Mouse (Mus musculus): Measurements from ENCODE around the gene Rdh16f1. TPM values are rescaled to one million over a fixed set of nuclear protein-coding genes. Genes with fewer than 3 reads are reported as not detected.
A peak's percentile ranks its signal among the peaks of the same experiment; 100 is the strongest.

The Rdh16f1 gene
- polyA plus RNA-seq, 1 experiment = not detected

DNA sequence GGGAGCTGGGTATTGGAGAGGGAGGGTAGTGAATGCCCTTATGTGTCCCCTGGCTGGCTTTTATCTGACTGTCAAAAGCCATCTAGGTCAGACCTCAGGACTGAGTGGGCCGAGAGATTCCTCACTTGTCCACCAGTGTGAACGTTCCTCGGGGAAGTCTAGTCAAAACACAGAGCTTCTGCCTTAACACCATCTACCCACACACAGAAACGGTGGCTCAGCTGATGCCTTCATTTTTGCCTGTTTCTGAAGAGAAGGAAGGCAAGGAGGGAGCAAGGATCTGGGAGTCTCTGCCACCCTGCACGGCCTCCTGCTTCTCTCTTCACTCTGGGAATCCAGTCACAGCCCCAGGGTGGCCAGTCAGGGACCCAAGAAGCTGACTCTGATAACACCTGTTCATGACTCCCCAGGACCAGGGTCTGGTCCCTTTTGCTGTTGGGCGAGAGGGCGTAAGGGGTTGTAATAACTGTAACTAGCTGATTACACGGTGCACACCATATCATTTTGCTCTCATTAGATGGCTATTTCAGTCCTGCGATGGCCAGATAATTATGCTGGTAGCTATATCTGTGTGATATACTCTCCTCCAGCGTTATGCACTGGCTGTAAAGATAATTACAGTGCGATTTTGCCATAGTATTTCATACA, 29.2 kb upstream of the Rdh16f1 start:
- TF ChIP-seq CTCF (IDR thresholded peaks at IDR 0.05; ENCODE audit: control insufficient read depth, insufficient read depth, low read length) = no peak
- TF ChIP-seq POLR2A (IDR thresholded peaks at IDR 0.05; ENCODE audit: borderline replicate concordance, control insufficient read depth, low read depth, low read length) = no peak
- peaks cover 3% of the 10 kb centered on the region; the same call in 1 of the 2 replicates for H3K4me1 ChIP-seq (ENCODE audit: control insufficient read depth, insufficient read depth, low read length)
- 68% methylated on average over 11 of the region's 11 CpGs for WGBS

GRCm38 (mm10) chr10:127730933-127731310, 28.7 kb upstream of the Rdh16f1 start:
- peak overlapping the region; percentile 34 for H3K27ac ChIP-seq (ENCODE audit: control insufficient read depth, insufficient read depth, low read depth, low read length, poor library complexity)
- no peak for TF ChIP-seq POLR2A (IDR thresholded peaks at IDR 0.05; ENCODE audit: borderline replicate concordance, control insufficient read depth, low read depth, low read length)
- no peak for TF ChIP-seq CTCF (IDR thresholded peaks at IDR 0.05; ENCODE audit: control insufficient read depth, insufficient read depth, low read length)
- WGBS = 61% methylated on average over 9 of the region's 9 CpGs
- no peak overlapping the region for H3K4me3 ChIP-seq (replicated peaks; ENCODE audit: control insufficient read depth, low read depth, low read length)
- peaks cover 3% of the 10 kb centered on the region; the same call in 1 of the 2 replicates for H3K4me1 ChIP-seq (ENCODE audit: control insufficient read depth, insufficient read depth, low read length)

More for the DNA sequence above, 29.2 kb upstream of the Rdh16f1 start:
- Histone ChIP-seq H3K27ac (ENCODE audit: control insufficient read depth, insufficient read depth, low read depth, low read length, poor library complexity) (peak overlapping the region; percentile 30), H3K4me3 (replicated peaks; ENCODE audit: control insufficient read depth, low read depth, low read length) (no peak overlapping the region)

GRCm38 (mm10) chr10:127731397-127731796, 28.2 kb upstream of the Rdh16f1 start:
- H3K4me1 ChIP-seq (ENCODE audit: control insufficient read depth, insufficient read depth, low read length) = peaks cover 3% of the 10 kb centered on the region; the same call in 1 of the 2 replicates
- WGBS = 19% methylated on average over 5 of the region's 5 CpGs
- H3K4me3 ChIP-seq (replicated peaks; ENCODE audit: control insufficient read depth, low read depth, low read length) = no peak overlapping the region
- TF ChIP-seq CTCF (IDR thresholded peaks at IDR 0.05; ENCODE audit: control insufficient read depth, insufficient read depth, low read length) (no peak), POLR2A (IDR thresholded peaks at IDR 0.05; ENCODE audit: borderline replicate concordance, control insufficient read depth, low read depth, low read length) (no peak)
- peak overlapping the region; percentile 34; the same call in 1 of the 2 replicates for H3K27ac ChIP-seq (ENCODE audit: control insufficient read depth, insufficient read depth, low read depth, low read length, poor library complexity)

DNA sequence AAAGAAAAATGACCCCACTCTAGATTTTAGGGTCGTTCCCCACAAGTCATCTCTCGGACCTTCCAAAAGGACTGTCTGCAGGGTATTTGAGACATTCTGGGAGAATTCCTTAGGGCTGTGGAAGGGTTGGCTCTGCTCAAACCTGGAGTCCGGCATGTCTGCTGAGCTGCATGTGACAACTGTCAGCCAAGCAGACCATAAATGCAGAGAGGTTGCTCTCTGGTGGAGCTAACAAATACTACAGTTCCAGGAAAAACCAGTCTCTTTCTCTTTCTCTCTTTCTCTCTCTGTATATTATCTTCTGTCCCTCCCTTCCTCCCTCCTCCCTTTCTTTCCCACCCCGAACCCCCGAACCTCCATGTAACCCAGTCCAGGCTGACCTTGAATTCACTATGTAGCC, 25.2 kb upstream of the Rdh16f1 start:
- Histone ChIP-seq H3K4me3 (replicated peaks; ENCODE audit: control insufficient read depth, low read depth, low read length) (no peak overlapping the region), H3K27ac (ENCODE audit: control insufficient read depth, insufficient read depth, low read depth, low read length, poor library complexity) (no peak overlapping the region), H3K4me1 (ENCODE audit: control insufficient read depth, insufficient read depth, low read length) (peaks cover 6% of the 10 kb centered on the region)
- TF ChIP-seq CTCF (IDR thresholded peaks at IDR 0.05; ENCODE audit: control insufficient read depth, insufficient read depth, low read length) = no peak
- no peak for TF ChIP-seq POLR2A (IDR thresholded peaks at IDR 0.05; ENCODE audit: borderline replicate concordance, control insufficient read depth, low read depth, low read length)
- 51% methylated on average over 5 of the region's 5 CpGs for WGBS

DNA sequence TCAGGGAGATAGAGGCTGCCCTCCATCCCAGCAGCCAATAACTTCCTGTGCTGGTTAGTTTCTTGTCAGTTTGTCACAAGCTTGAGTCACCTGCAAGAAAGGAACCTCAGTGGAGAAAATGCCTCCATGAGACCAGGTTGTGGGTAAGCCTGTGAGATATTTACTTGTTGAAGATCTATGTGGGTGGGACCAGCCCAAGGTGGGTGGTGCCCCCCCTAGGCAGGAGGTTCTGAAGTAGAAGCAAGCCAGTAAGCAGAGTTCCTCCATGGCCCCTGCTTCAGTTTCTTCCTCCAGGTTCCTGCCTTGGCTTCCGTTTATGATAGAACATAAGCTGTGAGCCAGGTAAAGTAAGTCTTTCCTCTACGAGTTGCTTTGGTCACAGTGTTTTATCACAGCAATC, 23.3 kb upstream of the Rdh16f1 start:
- no peak overlapping the region for H3K4me3 ChIP-seq (replicated peaks; ENCODE audit: control insufficient read depth, low read depth, low read length)
- H3K27ac ChIP-seq (ENCODE audit: control insufficient read depth, insufficient read depth, low read depth, low read length, poor library complexity) = peak overlapping the region; percentile 81; the same call in 1 of the 2 replicates
- H3K4me1 ChIP-seq (ENCODE audit: control insufficient read depth, insufficient read depth, low read length) = peaks cover 4% of the 10 kb centered on the region
- TF ChIP-seq CTCF (IDR thresholded peaks at IDR 0.05; ENCODE audit: control insufficient read depth, insufficient read depth, low read length) (no peak), POLR2A (IDR thresholded peaks at IDR 0.05; ENCODE audit: borderline replicate concordance, control insufficient read depth, low read depth, low read length) (no peak)
- 22% methylated on average over 2 of the region's 2 CpGs for WGBS

GRCm38 (mm10) chr10:127736916-127737315, 22.7 kb upstream of the Rdh16f1 start:
- TF ChIP-seq CTCF (IDR thresholded peaks at IDR 0.05; ENCODE audit: control insufficient read depth, insufficient read depth, low read length) (no peak), POLR2A (IDR thresholded peaks at IDR 0.05; ENCODE audit: borderline replicate concordance, control insufficient read depth, low read depth, low read length) (no peak)
- H3K4me1 ChIP-seq (ENCODE audit: control insufficient read depth, insufficient read depth, low read length) = peaks cover 3% of the 10 kb centered on the region
- WGBS = 14% methylated on average over 4 of the region's 4 CpGs
- H3K27ac ChIP-seq (ENCODE audit: control insufficient read depth, insufficient read depth, low read depth, low read length, poor library complexity) = peak overlapping the region; percentile 81
- no peak overlapping the region for H3K4me3 ChIP-seq (replicated peaks; ENCODE audit: control insufficient read depth, low read depth, low read length)

GRCm38 (mm10) chr10:127737552-127737951, 22.0 kb upstream of the Rdh16f1 start:
- TF ChIP-seq POLR2A (IDR thresholded peaks at IDR 0.05; ENCODE audit: borderline replicate concordance, control insufficient read depth, low read depth, low read length) = no peak
- no peak for TF ChIP-seq CTCF (IDR thresholded peaks at IDR 0.05; ENCODE audit: control insufficient read depth, insufficient read depth, low read length)
- Histone ChIP-seq H3K4me3 (replicated peaks; ENCODE audit: control insufficient read depth, low read depth, low read length) (no peak overlapping the region), H3K27ac (ENCODE audit: control insufficient read depth, insufficient read depth, low read depth, low read length, poor library complexity) (peak overlapping the region; percentile 74), H3K4me1 (ENCODE audit: control insufficient read depth, insufficient read depth, low read length) (peaks cover 4% of the 10 kb centered on the region)
- WGBS = 26% methylated on average over 2 of the region's 2 CpGs

DNA sequence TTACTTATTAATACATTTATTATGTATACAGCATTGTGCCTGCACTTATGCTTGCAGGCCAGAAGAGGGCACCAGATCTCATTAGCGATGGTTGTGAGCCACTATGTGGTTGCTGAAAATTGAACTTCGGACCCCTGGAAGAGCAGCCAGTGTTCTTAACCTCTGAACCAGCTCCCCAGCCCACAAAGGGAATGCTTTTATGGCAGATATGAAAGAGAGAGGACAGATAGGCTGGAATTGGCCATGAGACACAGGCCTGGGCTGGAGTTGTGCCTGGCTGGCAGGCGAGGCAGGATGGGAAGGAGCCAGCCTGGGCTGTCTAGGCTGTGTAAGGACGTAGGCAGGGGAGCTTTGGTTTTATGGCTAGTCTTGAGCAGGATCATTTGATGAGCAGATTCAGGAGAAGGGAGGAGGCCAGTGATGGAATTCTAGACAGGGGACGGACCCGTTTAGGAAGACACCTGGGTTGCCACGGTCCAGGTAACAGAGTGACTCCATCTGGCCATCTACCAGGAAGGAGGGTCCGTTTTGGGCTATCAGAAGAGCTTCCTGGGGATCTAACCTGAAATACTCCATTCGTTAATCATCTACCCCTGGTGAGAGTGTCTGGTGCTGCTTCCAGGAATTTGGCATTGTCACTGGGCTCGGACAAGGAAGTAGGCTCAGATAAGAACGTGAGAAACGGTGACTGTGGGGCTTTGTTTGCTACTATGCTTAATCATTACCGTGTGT, 21.3 kb upstream of the Rdh16f1 start:
- Histone ChIP-seq H3K4me1 (ENCODE audit: control insufficient read depth, insufficient read depth, low read length) (peaks cover 4% of the 10 kb centered on the region), H3K27ac (ENCODE audit: control insufficient read depth, insufficient read depth, low read depth, low read length, poor library complexity) (peak overlapping the region; percentile 30), H3K4me3 (replicated peaks; ENCODE audit: control insufficient read depth, low read depth, low read length) (no peak overlapping the region)
- 42% methylated on average over 13 of the region's 13 CpGs for WGBS
- TF ChIP-seq CTCF (IDR thresholded peaks at IDR 0.05; ENCODE audit: control insufficient read depth, insufficient read depth, low read length) (peak; percentile 57), POLR2A (IDR thresholded peaks at IDR 0.05; ENCODE audit: borderline replicate concordance, control insufficient read depth, low read depth, low read length) (no peak)

Measured in bone marrow, adult 2 months (tissue).